Mouse (Mus musculus): ENCODE data around the gene Dnase1l1. TPM values are rescaled to one million over a fixed set of nuclear protein-coding genes. Genes with fewer than 3 reads are reported as not detected.
A peak's percentile ranks its signal among the peaks of the same experiment; 100 is the strongest.

The Dnase1l1 gene
- polyA plus RNA-seq, 1 experiment from 2014 or later: 5.8 TPM

DNA sequence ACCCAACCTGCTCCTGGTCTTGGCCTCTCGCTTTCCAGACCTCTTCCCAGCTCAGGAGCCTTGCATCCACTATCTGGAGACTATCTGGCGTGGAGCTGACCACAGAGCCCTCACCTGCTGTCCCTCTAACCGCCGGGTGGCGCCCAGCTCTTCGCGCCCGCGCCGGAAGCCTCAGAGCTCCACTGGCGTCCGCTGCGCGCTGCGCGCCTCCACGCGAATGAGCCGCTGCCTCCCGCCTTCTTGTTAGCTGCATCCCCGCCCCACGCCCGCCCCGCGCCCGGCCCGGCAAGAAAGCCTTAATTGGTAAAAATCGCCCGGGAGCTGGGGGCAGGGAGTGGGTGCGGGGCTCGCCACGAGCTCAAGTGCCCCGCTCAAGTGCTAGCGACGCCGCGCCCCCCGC lies 32.5 kb downstream of the Dnase1l1 start, which contains the start of gene Flna:
TSS of gene Flna (minus strand) at position 206 of the 400 bp plus-strand sequence.
- H3K9ac ChIP-seq (ENCODE audit: low read length): peak within 1 kb of the TSS; percentile 49
- no peaks in the 10 kb centered on the region for H3K4me1 ChIP-seq (ENCODE audit: control insufficient read depth, insufficient read depth, low read length)
- peak; percentile 64 for DNase-seq (ENCODE audit: low spot score)
- no peaks in the 10 kb centered on the region for H3K27me3 ChIP-seq (ENCODE audit: control insufficient read depth, insufficient read depth, low read length)
- no peak within 1 kb of the TSS; the same call in 1 of the 2 replicates for H3K27ac ChIP-seq (replicated peaks; ENCODE audit: low read depth, low read length)
- no peak for ATAC-seq (ENCODE audit: insufficient number of reproducible peaks, low FRiP score, low TSS enrichment, low read depth)
- WGBS: 21% methylated on average over 37 of the region's 38 CpGs
- no peaks in the 10 kb centered on the region for H3K36me3 ChIP-seq (ENCODE audit: control insufficient read depth, insufficient read depth, low read length)
- peak within 1 kb of the TSS; percentile 51 for H3K4me2 ChIP-seq (ENCODE audit: low read depth, severe bottlenecking)
- no peaks in the 10 kb centered on the region for H3K9me3 ChIP-seq (ENCODE audit: control insufficient read depth, low read length)
- H3K4me3 ChIP-seq (ENCODE audit: low read depth, low read length): peak within 1 kb of the TSS; percentile 31

DNA sequence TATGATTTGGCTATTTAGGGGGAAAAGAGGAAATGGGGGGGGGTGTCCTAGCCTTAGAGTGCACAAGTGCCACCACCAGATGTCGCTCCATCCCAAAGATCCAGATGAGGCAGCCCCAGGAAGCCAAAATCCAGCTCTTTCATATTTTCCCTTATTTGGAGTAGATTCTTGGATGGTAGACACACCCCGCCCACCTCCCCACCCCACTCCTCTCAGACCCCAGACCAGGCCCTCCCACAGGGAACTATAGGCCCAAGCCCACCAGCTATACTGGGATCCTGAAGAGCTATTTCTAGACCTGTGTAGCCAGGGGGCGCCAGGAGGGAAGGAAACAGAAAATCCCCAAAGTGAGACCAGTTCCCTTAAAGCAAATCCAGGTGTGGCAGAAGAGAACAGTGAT lies 33.5 kb downstream of the Dnase1l1 start:
- 17% methylated on average over 3 of the region's 3 CpGs for WGBS
- H3K9ac ChIP-seq (ENCODE audit: low read length): no peak overlapping the region
- no peaks in the 10 kb centered on the region for H3K36me3 ChIP-seq (ENCODE audit: control insufficient read depth, insufficient read depth, low read length)
- no peaks in the 10 kb centered on the region for H3K27me3 ChIP-seq (ENCODE audit: control insufficient read depth, insufficient read depth, low read length)
- no peak overlapping the region for H3K4me3 ChIP-seq (ENCODE audit: low read depth, low read length)
- no peak; the same call in 1 of the 2 replicates for ATAC-seq (ENCODE audit: insufficient number of reproducible peaks, low FRiP score, low TSS enrichment, low read depth)
- H3K27ac ChIP-seq (replicated peaks; ENCODE audit: low read depth, low read length): no peak overlapping the region
- DNase-seq (ENCODE audit: low spot score): peak; percentile 78
- H3K4me2 ChIP-seq (ENCODE audit: low read depth, severe bottlenecking): no peak overlapping the region
- no peaks in the 10 kb centered on the region for H3K9me3 ChIP-seq (ENCODE audit: control insufficient read depth, low read length)
- no peaks in the 10 kb centered on the region for H3K4me1 ChIP-seq (ENCODE audit: control insufficient read depth, insufficient read depth, low read length)

DNA sequence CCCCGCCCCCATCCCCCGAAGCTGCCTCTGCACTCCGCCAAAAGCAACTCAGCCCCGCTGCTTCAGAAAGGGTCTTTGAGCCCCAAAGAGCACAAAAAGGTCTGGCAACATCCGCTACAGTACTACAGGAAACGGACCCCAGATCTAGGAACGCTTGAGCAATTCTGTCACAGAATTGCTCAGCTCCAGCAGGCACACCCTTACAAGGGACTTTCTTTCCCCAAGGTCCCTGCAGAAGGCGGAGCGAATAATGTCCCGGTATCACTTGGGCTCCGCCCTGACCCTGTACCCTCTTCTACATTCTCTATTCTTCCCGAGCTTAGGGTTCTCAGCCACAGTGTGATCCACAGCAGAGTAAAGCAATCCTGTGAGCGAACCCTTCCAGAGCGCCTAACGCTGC lies 35.4 kb downstream of the Dnase1l1 start:
- Histone ChIP-seq H3K9me3 (ENCODE audit: control insufficient read depth, low read length) (no peaks in the 10 kb centered on the region), H3K36me3 (ENCODE audit: control insufficient read depth, insufficient read depth, low read length) (no peaks in the 10 kb centered on the region; the same call in 1 of the 2 replicates), H3K4me2 (ENCODE audit: low read depth, severe bottlenecking) (peak overlapping the region; percentile 39), H3K4me3 (ENCODE audit: low read depth, low read length) (peak overlapping the region; percentile 26), H3K27ac (replicated peaks; ENCODE audit: low read depth, low read length) (0 out of 2 replicates have a peak overlapping the region, but pooled peaks have one; percentile 25), H3K9ac (ENCODE audit: low read length) (0 out of 2 replicates have a peak overlapping the region, but pooled peaks have one; percentile 32), H3K27me3 (ENCODE audit: control insufficient read depth, insufficient read depth, low read length) (no peaks in the 10 kb centered on the region), H3K4me1 (ENCODE audit: control insufficient read depth, insufficient read depth, low read length) (no peaks in the 10 kb centered on the region)
- 15% methylated on average over 14 of the region's 15 CpGs for WGBS
- ATAC-seq (ENCODE audit: insufficient number of reproducible peaks, low FRiP score, low TSS enrichment, low read depth) (no peak; the same call in 1 of the 2 replicates), DNase-seq (ENCODE audit: low spot score) (no peak)

DNA sequence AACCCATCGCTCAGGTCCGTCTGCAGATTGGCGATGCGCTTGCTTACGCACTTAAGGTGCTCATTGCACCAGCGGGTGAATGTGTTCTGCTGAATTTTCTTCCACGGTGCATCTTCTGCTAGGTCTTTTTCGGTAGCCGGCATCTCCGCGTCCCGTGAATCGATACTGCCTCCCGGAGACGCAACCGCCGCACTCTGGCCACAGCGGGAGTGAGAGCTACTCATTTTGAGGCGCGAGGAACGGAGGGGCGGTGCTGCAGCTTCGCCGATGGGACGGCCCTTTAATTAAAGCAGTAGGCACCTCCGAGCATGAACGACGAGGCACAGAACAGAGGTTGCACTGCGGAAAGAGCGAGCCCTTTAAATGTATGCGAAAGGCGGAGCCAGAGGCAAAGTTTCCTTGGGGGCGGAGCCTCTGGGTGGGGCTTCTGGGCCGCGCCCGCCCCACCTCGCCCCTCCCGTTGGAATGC lies 35.9 kb downstream of the Dnase1l1 start:
- H3K4me3 ChIP-seq (ENCODE audit: low read depth, low read length): peak overlapping the region; percentile 60
- ATAC-seq (ENCODE audit: insufficient number of reproducible peaks, low FRiP score, low TSS enrichment, low read depth) (peak; percentile 89), DNase-seq (ENCODE audit: low spot score) (peak; percentile 87)
- H3K4me1 ChIP-seq (ENCODE audit: control insufficient read depth, insufficient read depth, low read length): no peaks in the 10 kb centered on the region
- no peaks in the 10 kb centered on the region for H3K9me3 ChIP-seq (ENCODE audit: control insufficient read depth, low read length)
- peaks cover 2% of the 10 kb centered on the region; the same call in 1 of the 2 replicates for H3K36me3 ChIP-seq (ENCODE audit: control insufficient read depth, insufficient read depth, low read length)
- peak overlapping the region; percentile 60 for H3K4me2 ChIP-seq (ENCODE audit: low read depth, severe bottlenecking)
- 22% methylated on average over 33 of the region's 38 CpGs for whole genome bisulfite sequencing
- H3K27me3 ChIP-seq (ENCODE audit: control insufficient read depth, insufficient read depth, low read length): no peaks in the 10 kb centered on the region
- H3K27ac ChIP-seq (replicated peaks; ENCODE audit: low read depth, low read length): peak overlapping the region; percentile 68
- peak overlapping the region; percentile 78 for H3K9ac ChIP-seq (ENCODE audit: low read length)

DNA sequence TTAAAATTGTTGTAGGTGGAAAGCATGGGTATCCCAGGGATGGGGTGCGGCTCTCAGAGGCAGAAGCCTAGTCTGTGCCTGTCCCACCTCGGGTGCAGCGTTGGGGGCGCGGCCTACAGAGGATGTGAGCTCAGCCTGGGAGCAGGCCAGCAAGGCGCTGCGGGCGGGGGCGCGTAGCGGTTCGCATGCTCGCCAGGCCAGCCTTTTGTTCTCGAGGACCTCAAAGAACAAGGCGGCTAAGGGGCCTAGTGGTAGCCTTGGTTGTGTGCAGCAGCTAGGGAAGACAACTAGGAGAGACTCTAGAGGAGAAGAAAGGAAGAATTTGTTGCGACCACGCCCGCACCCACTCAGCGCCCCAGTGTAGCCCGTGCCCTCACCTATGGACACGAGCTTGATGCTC lies 36.5 kb downstream of the Dnase1l1 start:
- H3K4me1 ChIP-seq (ENCODE audit: control insufficient read depth, insufficient read depth, low read length): no peaks in the 10 kb centered on the region
- ATAC-seq (ENCODE audit: insufficient number of reproducible peaks, low FRiP score, low TSS enrichment, low read depth) (peak; percentile 31; the same call in 1 of the 2 replicates), DNase-seq (ENCODE audit: low spot score) (peak; percentile 78)
- no peaks in the 10 kb centered on the region for H3K9me3 ChIP-seq (ENCODE audit: control insufficient read depth, low read length)
- peak overlapping the region; percentile 60 for H3K4me2 ChIP-seq (ENCODE audit: low read depth, severe bottlenecking)
- H3K27me3 ChIP-seq (ENCODE audit: control insufficient read depth, insufficient read depth, low read length): no peaks in the 10 kb centered on the region
- peaks cover 6% of the 10 kb centered on the region; the same call in 1 of the 2 replicates for H3K36me3 ChIP-seq (ENCODE audit: control insufficient read depth, insufficient read depth, low read length)
- peak overlapping the region; percentile 78 for H3K9ac ChIP-seq (ENCODE audit: low read length)
- peak overlapping the region; percentile 68 for H3K27ac ChIP-seq (replicated peaks; ENCODE audit: low read depth, low read length)
- H3K4me3 ChIP-seq (ENCODE audit: low read depth, low read length): peak overlapping the region; percentile 60
- WGBS: 26% methylated on average over 21 of the region's 21 CpGs

DNA sequence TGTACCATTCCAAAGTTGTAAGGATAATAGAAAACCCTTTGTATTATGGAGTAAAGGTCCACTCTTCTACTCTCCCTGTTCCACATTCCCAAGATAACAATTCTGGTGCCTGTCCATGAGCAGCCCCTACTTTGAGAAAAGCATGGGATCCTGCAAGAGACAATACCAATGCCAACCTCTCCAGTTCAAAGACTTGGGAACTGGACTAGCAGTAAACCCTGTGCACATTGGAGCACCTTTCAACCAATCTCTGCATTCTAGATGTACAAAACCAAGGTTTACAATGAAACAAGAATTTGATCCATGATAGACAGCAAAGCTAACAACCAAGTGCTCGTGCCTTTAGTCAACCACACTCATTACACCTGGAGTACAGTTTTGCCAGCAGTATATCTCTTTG lies 37.0 kb downstream of the Dnase1l1 start:
- H3K36me3 ChIP-seq (ENCODE audit: control insufficient read depth, insufficient read depth, low read length): peaks cover 8% of the 10 kb centered on the region; the same call in 1 of the 2 replicates
- H3K9me3 ChIP-seq (ENCODE audit: control insufficient read depth, low read length): no peaks in the 10 kb centered on the region
- no peak overlapping the region for H3K27ac ChIP-seq (replicated peaks; ENCODE audit: low read depth, low read length)
- H3K27me3 ChIP-seq (ENCODE audit: control insufficient read depth, insufficient read depth, low read length): no peaks in the 10 kb centered on the region
- peak overlapping the region; percentile 78 for H3K9ac ChIP-seq (ENCODE audit: low read length)
- H3K4me2 ChIP-seq (ENCODE audit: low read depth, severe bottlenecking): peak overlapping the region; percentile 60
- 32% methylated on average over 1 of the region's 1 CpGs for WGBS
- no peak for ATAC-seq (ENCODE audit: insufficient number of reproducible peaks, low FRiP score, low TSS enrichment, low read depth)
- peak overlapping the region; percentile 60 for H3K4me3 ChIP-seq (ENCODE audit: low read depth, low read length)
- DNase-seq (ENCODE audit: low spot score): no peak
- H3K4me1 ChIP-seq (ENCODE audit: control insufficient read depth, insufficient read depth, low read length): no peaks in the 10 kb centered on the region

DNA sequence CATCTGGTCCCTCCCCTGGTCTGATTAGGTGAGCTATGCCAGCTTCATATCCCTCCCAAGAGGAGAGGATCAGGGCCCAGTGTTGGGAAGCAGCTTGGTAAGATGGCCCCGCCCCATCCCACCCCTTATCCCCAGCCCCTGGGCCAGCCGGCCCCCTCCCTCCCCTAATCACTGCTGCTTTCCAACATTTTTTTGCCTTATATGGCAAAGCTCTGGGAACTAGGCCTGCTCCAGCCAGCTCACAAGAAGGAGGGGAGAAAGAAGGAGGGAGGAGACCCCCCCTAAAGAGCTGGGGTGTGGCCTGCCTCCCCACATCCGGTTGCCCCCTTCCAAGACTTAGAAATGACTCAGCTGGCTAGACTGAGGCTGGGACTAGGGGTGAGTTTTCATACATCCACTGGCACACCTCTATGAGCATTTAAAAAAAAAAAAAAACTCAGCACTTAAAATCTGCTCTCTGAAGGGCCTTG lies 37.5 kb downstream of the Dnase1l1 start:
- ATAC-seq (ENCODE audit: insufficient number of reproducible peaks, low FRiP score, low TSS enrichment, low read depth): peak; percentile 35; the same call in 1 of the 2 replicates
- Histone ChIP-seq H3K36me3 (ENCODE audit: control insufficient read depth, insufficient read depth, low read length) (peaks cover 8% of the 10 kb centered on the region; the same call in 1 of the 2 replicates), H3K27ac (replicated peaks; ENCODE audit: low read depth, low read length) (no peak overlapping the region), H3K9ac (ENCODE audit: low read length) (peak overlapping the region; percentile 0), H3K9me3 (ENCODE audit: control insufficient read depth, low read length) (no peaks in the 10 kb centered on the region), H3K4me2 (ENCODE audit: low read depth, severe bottlenecking) (peak overlapping the region; percentile 60), H3K4me1 (ENCODE audit: control insufficient read depth, insufficient read depth, low read length) (no peaks in the 10 kb centered on the region), H3K4me3 (ENCODE audit: low read depth, low read length) (peak overlapping the region; percentile 60), H3K27me3 (ENCODE audit: control insufficient read depth, insufficient read depth, low read length) (no peaks in the 10 kb centered on the region)
- peak; percentile 68 for DNase-seq (ENCODE audit: low spot score)
- 18% methylated on average over 3 of the region's 3 CpGs for WGBS

DNA sequence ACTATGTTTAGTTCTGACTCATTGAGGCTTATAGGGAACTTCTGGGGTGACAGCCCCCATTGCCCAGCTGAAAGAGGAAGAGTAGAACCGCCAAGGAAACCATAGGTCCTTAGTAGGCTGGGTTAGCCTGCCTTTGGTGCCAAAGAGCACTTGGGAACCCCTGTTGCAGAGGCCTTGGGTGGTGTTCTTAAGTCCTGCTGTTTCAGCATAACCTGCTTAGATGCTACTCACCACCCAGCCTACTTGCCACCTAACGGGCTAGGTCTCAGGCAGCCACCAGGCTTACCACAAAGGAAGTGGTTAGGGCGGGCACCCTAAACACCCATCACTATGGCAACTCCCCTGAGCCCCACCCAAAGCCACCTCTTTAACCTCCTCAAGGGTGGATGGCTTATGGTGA lies 38.3 kb downstream of the Dnase1l1 start:
- Histone ChIP-seq H3K27me3 (ENCODE audit: control insufficient read depth, insufficient read depth, low read length) (no peaks in the 10 kb centered on the region), H3K9ac (ENCODE audit: low read length) (no peak overlapping the region), H3K4me3 (ENCODE audit: low read depth, low read length) (peak overlapping the region; percentile 60; the same call in 1 of the 2 replicates), H3K36me3 (ENCODE audit: control insufficient read depth, insufficient read depth, low read length) (peaks cover 8% of the 10 kb centered on the region; the same call in 1 of the 2 replicates), H3K4me1 (ENCODE audit: control insufficient read depth, insufficient read depth, low read length) (no peaks in the 10 kb centered on the region), H3K9me3 (ENCODE audit: control insufficient read depth, low read length) (no peaks in the 10 kb centered on the region), H3K27ac (replicated peaks; ENCODE audit: low read depth, low read length) (no peak overlapping the region), H3K4me2 (ENCODE audit: low read depth, severe bottlenecking) (peak overlapping the region; percentile 60)
- DNase-seq (ENCODE audit: low spot score): no peak
- ATAC-seq (ENCODE audit: insufficient number of reproducible peaks, low FRiP score, low TSS enrichment, low read depth): no peak
- 81% methylated on average over 3 of the region's 3 CpGs for WGBS
